Mouse (Mus musculus) heart, postnatal 0 days (tissue): ENCODE measurements at regions not wholly inside any gene's neighbourhood (a gene's known extent, or its start where the extent isn't known, plus 50 kb on each side); places are given as distances from the start of the nearest gene placed in this dataset.

Experiments used
- CTCF ChIP-seq: IDR thresholded peaks from 2 replicates; pipeline ENCODE4 v1.5.1; 2016; ENCODE audit warnings: antibody characterized with exemption, control low read depth, low read depth
- EP300 ChIP-seq: IDR thresholded peaks from 2 replicates; pipeline ENCODE4 v1.6.1; 2016; ENCODE audit warnings: antibody characterized with exemption, low read depth

GRCm38 (mm10) chr2:30684461-30684860 lies 89.6 kb downstream of the Cstad start:
- TF ChIP-seq EP300 (no peak), CTCF (no peak)
